Comparison of ENCODE assay signal across 8 mouse cellular contexts in genomic region chr4:120570438-120571069, GRCm38 (mm10). TPM values are rescaled to one million over a fixed set of nuclear protein-coding genes. Genes with fewer than 3 reads are reported as not detected.
DNase-seq lines count a peak whose midpoint lies in the region; ATAC-seq and TF ChIP-seq lines count a peak whose summit lies in the region.

No protein-coding gene starts in this region.

- 0 out of 2 replicates have a peak, but pooled peaks cover 2% of the 10 kb centered on the region for H3K27me3 ChIP-seq in spleen, adult 2 months (ENCODE audit: control insufficient read depth, insufficient read depth, low read length)
- H3K27me3 ChIP-seq in limb, embryonic 13.5 days: no peaks in the 10 kb centered on the region
- no peaks in the 10 kb centered on the region for H3K27me3 ChIP-seq in stomach, postnatal 0 days (ENCODE audit: control insufficient read depth, insufficient read depth, low read length)

- H3K4me1 ChIP-seq in spleen, adult 2 months (ENCODE audit: control insufficient read depth, insufficient read depth, insufficient read length): no peaks in the 10 kb centered on the region
- H3K4me1 ChIP-seq in limb, embryonic 13.5 days: peaks cover 31% of the 10 kb centered on the region
- H3K4me1 ChIP-seq in stomach, postnatal 0 days (replicated peaks; ENCODE audit: control insufficient read depth, insufficient read depth): peaks cover 7% of the 10 kb centered on the region; the same call in 1 of the 2 replicates

- no peak for DNase-seq in cerebellum, postnatal 36 days
- DNase-seq in spleen, adult 2 months (ENCODE audit: low read depth in 1 of 2, low spot score in 2 of 2): no peak
- DNase-seq in spleen, postnatal 36 days (ENCODE audit: low spot score in 2 of 2): no peak
- DNase-seq in stomach, postnatal 0 days (ENCODE audit: low spot score): no peak
- DNase-seq in retina, embryonic 14.5 days (ENCODE audit: low spot score): no peak
- DNase-seq in right cerebral cortex, postnatal 4 days: no peak

- H3K9ac ChIP-seq in limb, embryonic 13.5 days: peak overlapping the region; percentile 91
- H3K9ac ChIP-seq in stomach, postnatal 0 days (ENCODE audit: low read length): peak overlapping the region; percentile 83

- WGBS in spleen, adult 2 months: 1% methylated on average over 27 of the region's 27 CpGs
- WGBS in limb, embryonic 13.5 days: under 1% methylated on average over 27 of the region's 27 CpGs
- WGBS in stomach, postnatal 0 days: 2% methylated on average over 27 of the region's 27 CpGs

- no peak for TF ChIP-seq CTCF in spleen, adult 2 months (IDR thresholded peaks at IDR 0.05; ENCODE audit: extremely low read depth, insufficient read depth, insufficient read length, insufficient replicate concordance)
- no peak for TF ChIP-seq CTCF in stomach, postnatal 0 days (IDR thresholded peaks at IDR 0.05; ENCODE audit: low read depth)

- H3K27ac ChIP-seq in spleen, adult 2 months (ENCODE audit: insufficient read depth, low read length): peak overlapping the region; percentile 6; the same call in 1 of the 2 replicates
- H3K27ac ChIP-seq in limb, embryonic 13.5 days: peak overlapping the region; percentile 89
- peak overlapping the region; percentile 95 for H3K27ac ChIP-seq in stomach, postnatal 0 days (replicated peaks)

- H3K36me3 ChIP-seq in spleen, adult 2 months (ENCODE audit: control insufficient read depth, insufficient read depth, low read length): no peaks in the 10 kb centered on the region
- peaks cover 3% of the 10 kb centered on the region; the same call in 1 of the 2 replicates for H3K36me3 ChIP-seq in limb, embryonic 13.5 days
- H3K36me3 ChIP-seq in stomach, postnatal 0 days (ENCODE audit: control insufficient read depth, insufficient read depth, low read length): no peaks in the 10 kb centered on the region

- peak overlapping the region; percentile 78 for H3K4me2 ChIP-seq in limb, embryonic 13.5 days (replicated peaks)
- peak overlapping the region; percentile 93 for H3K4me2 ChIP-seq in stomach, postnatal 0 days (replicated peaks; ENCODE audit: low read depth)

- peak overlapping the region; percentile 97 for H3K4me3 ChIP-seq in spleen, adult 2 months (ENCODE audit: extremely low read depth, insufficient read depth, insufficient read length)
- H3K4me3 ChIP-seq in limb, embryonic 13.5 days: peak overlapping the region; percentile 75
- peak overlapping the region; percentile 68 for H3K4me3 ChIP-seq in stomach, postnatal 0 days (ENCODE audit: low read depth, low read length)

- H3K9me3 ChIP-seq in limb, embryonic 13.5 days: no peaks in the 10 kb centered on the region
- no peaks in the 10 kb centered on the region for H3K9me3 ChIP-seq in stomach, postnatal 0 days (ENCODE audit: control insufficient read depth, low read length)

- peak; percentile 60 for ATAC-seq in cerebellum, adult (ENCODE audit: insufficient number of reproducible peaks, low FRiP score, low TSS enrichment)
- peak; percentile 62 for ATAC-seq in limb, embryonic 13.5 days (ENCODE audit: low FRiP score, low read depth)
- peak; percentile 51 for ATAC-seq in stomach, postnatal 0 days (ENCODE audit: low FRiP score, low TSS enrichment)

- no peak for TF ChIP-seq POLR2A in spleen, adult 2 months (IDR thresholded peaks at IDR 0.05; ENCODE audit: low read depth, low read length)

- no peak for TF ChIP-seq EP300 in stomach, postnatal 0 days (optimal IDR thresholded peaks at IDR 0.05)

RNA-seq across cellular contexts. Expression of gene Ctps, which starts 0.5 kb away (rescaled TPM):
- polyA plus RNA-seq in spleen, adult 2 months (2012; rRNA removed): 4.2 and 4.3 TPM in 2 replicates
- polyA plus RNA-seq in limb, embryonic 13.5 days (2015; fragmentation: Nextera tagmentation; extraction: Ambion mirVana): 89.6 and 91.0 TPM in 2 replicates
- 30.9 and 34.1 TPM in 2 replicates for polyA plus RNA-seq in stomach, postnatal 0 days (2015; fragmentation: Nextera tagmentation; extraction: Ambion mirVana)

RNA-seq across cellular contexts. Expression of gene Gm8439, which starts 18.0 kb away (rescaled TPM):
- polyA plus RNA-seq in spleen, adult 2 months (2012; rRNA removed): not detected in 2 replicates
- polyA plus RNA-seq in limb, embryonic 13.5 days (2015; fragmentation: Nextera tagmentation; extraction: Ambion mirVana): not detected in 2 replicates
- not detected in 2 replicates for polyA plus RNA-seq in stomach, postnatal 0 days (2015; fragmentation: Nextera tagmentation; extraction: Ambion mirVana)

RNA-seq across cellular contexts. Expression of gene Slfnl1, which starts 38.5 kb away (rescaled TPM):
- polyA plus RNA-seq in spleen, adult 2 months (2012; rRNA removed): 0.07 TPM in 1 of 2 replicates, not detected in the other
- polyA plus RNA-seq in limb, embryonic 13.5 days (2015; fragmentation: Nextera tagmentation; extraction: Ambion mirVana): not detected in 2 replicates
- polyA plus RNA-seq in stomach, postnatal 0 days (2015; fragmentation: Nextera tagmentation; extraction: Ambion mirVana): 0.07 TPM in 1 of 2 replicates, not detected in the other

Comparison
In these comparisons a context has a peak if more than half of its experiments do, and no peak if none do; other contexts are left out.
1. H3K27ac ChIP-seq: peak in every context shown above with its lines; median percentile 95 in stomach, postnatal 0 days; 89 in limb, embryonic 13.5 days; 6 in spleen, adult 2 months.